Mouse (Mus musculus) midbrain, postnatal 0 days (tissue): ENCODE results near the gene Tex2. TPM values are rescaled to one million over a fixed set of nuclear protein-coding genes. Genes with fewer than 3 reads are reported as not detected.

Source experiments
- ATAC-seq: fragments of 200-750 bp; cut with Nextera tagmentation; 2 replicates; pipeline ENCODE4 v1.8.0; 2017; ENCODE audit warnings: moderate number of reproducible peaks, mild to moderate bottlenecking, moderate TSS enrichment, moderate library complexity; ENCODE audit not compliant: low FRiP score
- DNase-seq: peaks from one replicate; pipeline ENCODE4 v3.0.0-alpha.2; 2015; ENCODE audit warnings: low spot score
- H3K27ac ChIP-seq: fragments of 300-500 bp; sonication (generic); 2 replicates; pipeline ENCODE4 v1.5.1; 2014; ENCODE audit warnings: low read depth, mild to moderate bottlenecking, low read length, mixed read lengths
- H3K27me3 ChIP-seq: fragments of 300-500 bp; sonication (generic); 2 replicates; pipeline ENCODE4 v1.6.1; 2014; ENCODE audit warnings: low read length, control low read depth, mixed read lengths; ENCODE audit not compliant: insufficient read depth
- H3K36me3 ChIP-seq: fragments of 300-500 bp; sonication (generic); 2 replicates; pipeline ENCODE4 v1.6.1; 2014; ENCODE audit warnings: low read length, control low read depth, mixed read lengths; ENCODE audit not compliant: insufficient read depth
- H3K4me1 ChIP-seq: fragments of 300-500 bp; sonication (generic); 2 replicates; pipeline ENCODE4 v1.6.1; 2014; ENCODE audit warnings: mild to moderate bottlenecking, control low read depth, antibody characterized with exemption, low read length, mixed read lengths; ENCODE audit not compliant: insufficient read depth
- H3K4me2 ChIP-seq: fragments of 300-500 bp; sonication (generic); 2 replicates; pipeline ENCODE4 v1.6.1; 2014; ENCODE audit warnings: low read depth, mild to moderate bottlenecking, low read length, mixed read lengths; ENCODE audit not compliant: poor library complexity, severe bottlenecking
- H3K4me3 ChIP-seq: fragments of 300-500 bp; sonication (generic); 2 replicates; pipeline ENCODE4 v1.5.1; 2014; ENCODE audit warnings: low read depth, mild to moderate bottlenecking, low read length, moderate library complexity
- H3K9ac ChIP-seq: fragments of 300-500 bp; sonication (generic); replicated peaks from 2 replicates; pipeline ENCODE4 v1.6.1; 2014; ENCODE audit warnings: mild to moderate bottlenecking, low read length, moderate library complexity, mixed read lengths; ENCODE audit not compliant: poor library complexity, severe bottlenecking
- H3K9me3 ChIP-seq: fragments of 300-500 bp; sonication (generic); 2 replicates; pipeline ENCODE4 v1.6.1; 2016; ENCODE audit warnings: low read length, control low read depth
- CTCF ChIP-seq: IDR thresholded peaks from 2 replicates; pipeline ENCODE4 v1.5.1; 2016; ENCODE audit warnings: antibody characterized with exemption, mild to moderate bottlenecking
- WGBS: fragments of 180-500 bp; shearing (Covaris S2); extraction: QIAGEN DNeasy Blood & Tissue Kit; methylation state at CpG from one replicate; pipeline ENCODE4 v1.1.7; 2014; 5-methylcytosine and 5-hydroxymethylcytosine counted together
- polyA plus RNA-seq: library from polyadenylated mRNA; unstranded; fragments of >200 nt; fragmentation: Nextera tagmentation; extraction: Ambion mirVana; gene quantifications from 2 replicates; pipeline ENCODE4 v1.2.1, GENCODE M21; 2015
- total RNA-seq: library from RNA; depleted of rRNA; stranded (reverse); fragments of >200 nt; gene quantifications from 2 replicates; pipeline ENCODE4 v1.2.3, GENCODE M21; 2014

Gene Tex2
- total and polyA plus RNA-seq, 2 experiments from 2014 or later: 36.3 to 69.5 TPM

- Histone ChIP-seq H3K4me3 (no peak overlapping the region), H3K4me2 (no peak overlapping the region), H3K27ac (no peak overlapping the region), H3K9ac (no peak overlapping the region), H3K4me1 (no peaks in the 10 kb centered on the region), H3K36me3 (peaks cover 12% of the 10 kb centered on the region; the same call in 1 of the 2 replicates), H3K9me3 (no peaks in the 10 kb centered on the region), H3K27me3 (no peaks in the 10 kb centered on the region)
- WGBS: 37% methylated on average over 4 of the region's 4 CpGs
- no peak for TF ChIP-seq CTCF
- ATAC-seq (no peak), DNase-seq (peak; percentile 79)
Observed at GRCm38 (mm10) chr11:106529113-106529512, 84.1 kb downstream of the Tex2 start.

DNA sequence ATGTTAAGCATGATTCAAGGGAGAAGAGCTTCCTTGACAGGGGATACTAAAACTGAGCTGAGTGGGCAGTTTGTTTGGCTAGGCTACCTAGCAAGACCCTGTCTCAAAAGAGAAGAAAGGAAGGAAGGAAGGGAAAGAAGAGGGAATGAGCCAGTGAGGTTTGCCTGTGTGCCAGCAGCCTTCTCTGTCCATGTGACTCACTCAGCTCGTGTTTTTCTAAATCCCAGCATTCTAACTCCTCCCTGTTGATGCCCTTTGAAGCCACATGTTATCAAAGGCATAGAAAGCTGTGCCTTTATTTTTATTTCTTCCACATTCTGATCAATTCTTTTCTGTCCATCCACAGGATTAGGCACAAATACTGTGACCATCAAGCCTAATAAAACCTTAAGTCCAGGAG, 85.3 kb downstream of the Tex2 start:
- Histone ChIP-seq H3K27me3 (no peaks in the 10 kb centered on the region), H3K9ac (no peak overlapping the region), H3K4me2 (no peak overlapping the region), H3K27ac (no peak overlapping the region), H3K36me3 (peaks cover 12% of the 10 kb centered on the region; the same call in 1 of the 2 replicates), H3K4me3 (no peak overlapping the region), H3K9me3 (no peaks in the 10 kb centered on the region), H3K4me1 (no peaks in the 10 kb centered on the region)
- WGBS: 8% methylated on average over 1 of the region's 1 CpGs
- no peak for TF ChIP-seq CTCF
- no peak for DNase-seq
- ATAC-seq: no peak

DNA sequence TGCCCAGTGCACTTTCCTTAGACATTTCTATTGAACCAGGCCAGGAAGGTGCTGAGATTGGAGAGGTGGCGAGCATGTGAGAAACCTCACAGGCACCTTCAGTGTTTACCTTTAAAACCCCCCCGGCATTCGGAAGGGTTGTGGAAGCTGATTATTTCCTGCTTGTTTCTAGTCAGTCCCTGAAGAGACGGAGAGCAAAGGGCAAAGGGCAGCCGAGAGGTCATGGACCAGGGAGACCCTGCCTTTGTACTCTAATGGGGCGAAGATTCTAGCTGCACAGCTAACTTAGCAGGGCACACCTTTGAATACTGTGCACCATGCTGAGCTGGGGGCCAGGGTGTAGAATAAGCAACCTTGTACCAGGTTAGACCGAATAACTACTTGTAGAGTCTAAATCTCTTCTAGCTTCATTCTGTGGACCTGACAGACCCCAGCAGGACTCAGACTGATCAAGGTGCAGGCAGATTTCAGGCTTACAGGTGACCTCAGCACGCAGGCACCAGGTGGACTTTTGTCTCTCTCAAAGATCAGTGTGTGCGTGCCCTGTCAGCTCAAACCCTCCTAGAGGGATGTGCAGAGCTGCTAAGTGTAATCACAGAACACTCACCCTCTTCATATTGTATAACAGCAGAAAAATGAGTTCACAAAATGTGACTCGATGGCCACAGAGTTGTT, 85.9 kb downstream of the Tex2 start:
- no peaks in the 10 kb centered on the region for H3K4me1 ChIP-seq
- TF ChIP-seq CTCF: no peak
- no peak overlapping the region for H3K4me2 ChIP-seq
- H3K36me3 ChIP-seq: peaks cover 9% of the 10 kb centered on the region; the same call in 1 of the 2 replicates
- H3K9ac ChIP-seq: no peak overlapping the region
- H3K9me3 ChIP-seq: no peaks in the 10 kb centered on the region
- DNase-seq (no peak), ATAC-seq (no peak)
- no peak overlapping the region for H3K27ac ChIP-seq
- no peak overlapping the region for H3K4me3 ChIP-seq
- no peaks in the 10 kb centered on the region for H3K27me3 ChIP-seq
- WGBS: 44% methylated on average over 10 of the region's 10 CpGs

DNA sequence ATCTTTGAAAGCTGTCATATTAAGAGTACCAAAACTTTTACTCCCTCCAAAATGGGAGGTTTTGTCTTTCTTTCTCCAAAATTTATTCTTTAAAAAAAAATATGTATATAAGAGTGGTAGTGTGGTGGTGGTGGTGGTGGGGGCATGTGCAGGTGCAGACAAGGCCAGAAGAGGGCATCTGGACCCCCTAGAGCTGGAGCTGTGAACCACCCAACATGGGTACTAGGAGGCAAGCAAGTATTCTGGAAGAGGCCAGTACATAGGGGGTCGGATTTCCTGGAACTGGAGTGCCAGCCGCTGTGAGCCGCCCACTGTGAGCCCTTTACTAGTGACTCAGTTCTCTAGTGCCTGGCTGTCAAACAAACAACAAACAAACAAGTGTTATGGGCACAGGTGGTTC, 90.7 kb downstream of the Tex2 start:
- H3K9me3 ChIP-seq: no peaks in the 10 kb centered on the region
- TF ChIP-seq CTCF: peak; percentile 57

GRCm38 (mm10) chr11:106521612-106522011, 91.6 kb downstream of the Tex2 start:
- 31% methylated on average over 4 of the region's 4 CpGs for WGBS
- no peak for DNase-seq
- H3K9me3 ChIP-seq: no peaks in the 10 kb centered on the region

More for the DNA sequence above, 90.7 kb downstream of the Tex2 start:
- Histone ChIP-seq H3K4me2 (no peak overlapping the region), H3K27me3 (no peaks in the 10 kb centered on the region), H3K27ac (no peak overlapping the region), H3K4me3 (no peak overlapping the region), H3K9ac (no peak overlapping the region), H3K36me3 (peaks cover 7% of the 10 kb centered on the region; the same call in 1 of the 2 replicates), H3K4me1 (no peaks in the 10 kb centered on the region)
- 55% methylated on average over 3 of the region's 3 CpGs for WGBS
- no peak for DNase-seq
- no peak for ATAC-seq

GRCm38 (mm10) chr11:106520404-106520803, 92.8 kb downstream of the Tex2 start:
- H3K9me3 ChIP-seq: no peaks in the 10 kb centered on the region
- DNase-seq: no peak
- no peak overlapping the region for H3K27ac ChIP-seq
- no peak for TF ChIP-seq CTCF
- 0 out of 2 replicates have a peak, but pooled peaks cover 3% of the 10 kb centered on the region for H3K4me1 ChIP-seq
- ATAC-seq: no peak
- no peak overlapping the region for H3K4me2 ChIP-seq
- no peak overlapping the region for H3K9ac ChIP-seq
- peaks cover 7% of the 10 kb centered on the region; the same call in 1 of the 2 replicates for H3K36me3 ChIP-seq
- H3K4me3 ChIP-seq: no peak overlapping the region
- H3K27me3 ChIP-seq: no peaks in the 10 kb centered on the region
- 17% methylated on average over 3 of the region's 3 CpGs for WGBS

More at GRCm38 (mm10) chr11:106521612-106522011, 91.6 kb downstream of the Tex2 start:
- Histone ChIP-seq H3K27ac (no peak overlapping the region; the same call in 1 of the 2 replicates), H3K4me1 (no peaks in the 10 kb centered on the region), H3K9ac (0 out of 2 replicates have a peak overlapping the region, but pooled peaks have one; percentile 33), H3K27me3 (no peaks in the 10 kb centered on the region), H3K36me3 (peaks cover 7% of the 10 kb centered on the region; the same call in 1 of the 2 replicates), H3K4me3 (no peak overlapping the region), H3K4me2 (no peak overlapping the region)
- no peak for ATAC-seq
- no peak for TF ChIP-seq CTCF
